Mouse (Mus musculus): ENCODE data around the gene Zfp949.

- TF ChIP-seq GATA1 (IDR thresholded peaks at IDR 0.05; ENCODE audit: low read length) (no peak), TAL1 (IDR thresholded peaks at IDR 0.05; ENCODE audit: low read length) (no peak)
These were observed 26.9 kb upstream of the Zfp949 start for GRCm38 (mm10) chr9:88520849-88521483.

Data from erythroblast, embryonic 14.5 days (primary cell).